Mouse (Mus musculus): ENCODE measurements at regions not wholly inside any gene's neighbourhood (a gene's known extent, or its start where the extent isn't known, plus 50 kb on each side); places are given as distances from the start of the nearest gene placed in this dataset.

DNA sequence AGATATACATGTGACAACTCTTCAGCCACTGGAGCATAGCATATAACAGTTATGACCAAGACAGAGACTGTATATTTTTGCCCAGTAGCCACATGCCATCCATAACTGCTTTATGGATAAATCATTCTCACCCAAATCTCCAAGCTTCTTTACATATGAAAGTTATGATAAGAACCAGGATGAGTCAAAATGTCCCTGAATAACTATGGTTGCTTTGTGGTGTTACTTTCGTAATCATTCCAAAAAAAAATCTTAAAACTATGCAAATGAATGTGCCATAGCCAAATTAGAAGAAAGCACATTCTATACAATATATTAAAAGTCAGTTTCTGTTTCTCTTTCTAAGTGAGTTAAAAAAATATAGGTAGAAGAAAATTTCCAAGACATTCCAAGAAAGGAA lies 605.2 kb upstream of the Tle4 start:
- Histone ChIP-seq H3K27me3 (ENCODE audit: control insufficient read depth, insufficient read depth, insufficient read length) (no peaks in the 10 kb centered on the region), H3K79me2 (ENCODE audit: control insufficient read depth, insufficient read depth) (no peaks in the 10 kb centered on the region), H3ac (ENCODE audit: control insufficient read depth, insufficient read length) (no peak overlapping the region), H3K4me2 (ENCODE audit: low read depth) (no peak overlapping the region), H3K36me3 (ENCODE audit: control insufficient read depth, insufficient read depth) (no peaks in the 10 kb centered on the region), H3K4me3 (no peak overlapping the region)
- TF ChIP-seq USF1 (IDR thresholded peaks at IDR 0.05; ENCODE audit: low read depth) (no peak), E2F4 (IDR thresholded peaks at IDR 0.05; ENCODE audit: insufficient read depth) (no peak), MYOG (IDR thresholded peaks at IDR 0.05; ENCODE audit: control insufficient read depth in 1 of 3, insufficient read depth in 1 of 3, insufficient read length in 2 of 3, low read depth in 2 of 3) (no peak), POLR2AphosphoS2 (IDR thresholded peaks at IDR 0.05; ENCODE audit: insufficient read length, low read depth) (no peak), SRF (IDR thresholded peaks at IDR 0.05; ENCODE audit: control insufficient read depth, insufficient read length, low read depth) (no peak), POLR2A (IDR thresholded peaks at IDR 0.05; ENCODE audit: insufficient read length, low read depth) (no peak), REST (IDR thresholded peaks at IDR 0.05; ENCODE audit: insufficient read depth, insufficient read length) (no peak), CEBPB (IDR thresholded peaks at IDR 0.05; ENCODE audit: insufficient read depth, poor library complexity, severe bottlenecking) (no peak), MYOD1 (IDR thresholded peaks at IDR 0.05; ENCODE audit: control insufficient read depth in 1 of 3, insufficient read length in 2 of 3, low read depth in 2 of 3) (no peak), MAX (IDR thresholded peaks at IDR 0.05; ENCODE audit: low read depth) (no peak)

DNA sequence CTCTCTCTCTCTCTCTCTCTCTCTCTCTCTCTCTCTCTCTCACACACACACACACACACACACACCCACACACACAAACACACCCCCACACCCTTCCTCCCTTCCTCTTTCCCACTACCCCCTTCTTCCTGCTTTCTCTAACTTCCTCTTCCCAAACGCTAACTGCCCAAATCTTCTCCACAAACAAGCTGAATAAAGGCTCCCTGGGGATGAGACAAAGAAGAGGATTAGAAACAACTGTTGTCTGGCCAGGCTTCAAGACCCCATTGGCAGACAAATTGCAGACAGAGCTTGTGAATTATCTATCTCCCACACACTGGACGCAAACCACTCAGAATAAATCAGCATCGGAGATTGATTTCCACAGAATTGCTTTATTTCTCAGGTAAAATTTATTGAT lies 603.4 kb upstream of the Tle4 start:
- H3ac ChIP-seq (ENCODE audit: control insufficient read depth, insufficient read length) = no peak overlapping the region
- no peak for TF ChIP-seq SRF (IDR thresholded peaks at IDR 0.05; ENCODE audit: control insufficient read depth, insufficient read length, low read depth)
- no peak for TF ChIP-seq MYOG (IDR thresholded peaks at IDR 0.05; ENCODE audit: control insufficient read depth in 1 of 3, insufficient read depth in 1 of 3, insufficient read length in 2 of 3, low read depth in 2 of 3)
- TF ChIP-seq POLR2A (IDR thresholded peaks at IDR 0.05; ENCODE audit: insufficient read length, low read depth) = no peak
- no peak for TF ChIP-seq REST (IDR thresholded peaks at IDR 0.05; ENCODE audit: insufficient read depth, insufficient read length)
- TF ChIP-seq TCF12 (IDR thresholded peaks at IDR 0.05; ENCODE audit: insufficient read depth, poor library complexity, severe bottlenecking) = no peak
- no peak for TF ChIP-seq E2F4 (IDR thresholded peaks at IDR 0.05; ENCODE audit: insufficient read depth)
- TF ChIP-seq TCF3 (IDR thresholded peaks at IDR 0.05; ENCODE audit: insufficient read length, low read depth) = no peak
- no peak for TF ChIP-seq MAX (IDR thresholded peaks at IDR 0.05; ENCODE audit: low read depth)
- no peak for TF ChIP-seq CEBPB (IDR thresholded peaks at IDR 0.05; ENCODE audit: insufficient read depth, poor library complexity, severe bottlenecking)
- no peak for TF ChIP-seq POLR2AphosphoS2 (IDR thresholded peaks at IDR 0.05; ENCODE audit: insufficient read length, low read depth)
- no peak for TF ChIP-seq USF1 (IDR thresholded peaks at IDR 0.05; ENCODE audit: low read depth)
- no peak for TF ChIP-seq MYOD1 (IDR thresholded peaks at IDR 0.05; ENCODE audit: control insufficient read depth in 1 of 3, insufficient read length in 2 of 3, low read depth in 2 of 3)
- no peaks in the 10 kb centered on the region for H3K27me3 ChIP-seq (ENCODE audit: control insufficient read depth, insufficient read depth, insufficient read length)
- H3K4me2 ChIP-seq (ENCODE audit: low read depth) = no peak overlapping the region
- no peaks in the 10 kb centered on the region for H3K36me3 ChIP-seq (ENCODE audit: control insufficient read depth, insufficient read depth)
- no peak overlapping the region for H3K4me3 ChIP-seq
- H3K79me2 ChIP-seq (ENCODE audit: control insufficient read depth, insufficient read depth) = no peaks in the 10 kb centered on the region

DNA sequence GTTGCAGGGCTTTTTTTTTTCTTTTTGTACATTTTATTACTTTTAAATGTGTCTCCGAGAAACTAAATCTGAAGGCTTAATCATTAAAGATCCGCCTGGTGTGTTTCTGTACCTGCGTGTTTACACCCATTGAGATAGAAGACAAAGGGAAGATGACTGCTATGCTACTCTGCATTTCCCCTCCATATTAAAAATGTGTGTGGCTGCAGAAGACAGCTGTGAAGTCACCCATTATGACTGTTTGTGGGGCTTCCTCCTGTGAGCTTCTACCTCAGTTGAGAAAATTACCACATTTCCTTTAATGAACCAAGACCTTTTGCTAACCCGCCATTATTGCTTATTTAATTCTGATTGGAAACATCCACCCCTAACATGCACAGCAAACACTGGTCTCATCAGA lies 602.9 kb upstream of the Tle4 start:
- Histone ChIP-seq H3K27me3 (ENCODE audit: control insufficient read depth, insufficient read depth, insufficient read length) (no peaks in the 10 kb centered on the region), H3ac (ENCODE audit: control insufficient read depth, insufficient read length) (no peak overlapping the region), H3K79me2 (ENCODE audit: control insufficient read depth, insufficient read depth) (no peaks in the 10 kb centered on the region), H3K4me2 (ENCODE audit: low read depth) (no peak overlapping the region), H3K36me3 (ENCODE audit: control insufficient read depth, insufficient read depth) (no peaks in the 10 kb centered on the region), H3K4me3 (no peak overlapping the region)
- TF ChIP-seq MAX (IDR thresholded peaks at IDR 0.05; ENCODE audit: low read depth) (no peak), MYOD1 (IDR thresholded peaks at IDR 0.05; ENCODE audit: control insufficient read depth in 1 of 3, insufficient read length in 2 of 3, low read depth in 2 of 3) (no peak), MYOG (IDR thresholded peaks at IDR 0.05; ENCODE audit: control insufficient read depth in 1 of 3, insufficient read depth in 1 of 3, insufficient read length in 2 of 3, low read depth in 2 of 3) (no peak), CEBPB (IDR thresholded peaks at IDR 0.05; ENCODE audit: insufficient read depth, poor library complexity, severe bottlenecking) (no peak), TCF3 (IDR thresholded peaks at IDR 0.05; ENCODE audit: insufficient read length, low read depth) (no peak), POLR2AphosphoS2 (IDR thresholded peaks at IDR 0.05; ENCODE audit: insufficient read length, low read depth) (no peak), REST (IDR thresholded peaks at IDR 0.05; ENCODE audit: insufficient read depth, insufficient read length) (no peak), USF1 (IDR thresholded peaks at IDR 0.05; ENCODE audit: low read depth) (no peak), E2F4 (IDR thresholded peaks at IDR 0.05; ENCODE audit: insufficient read depth) (no peak)

DNA sequence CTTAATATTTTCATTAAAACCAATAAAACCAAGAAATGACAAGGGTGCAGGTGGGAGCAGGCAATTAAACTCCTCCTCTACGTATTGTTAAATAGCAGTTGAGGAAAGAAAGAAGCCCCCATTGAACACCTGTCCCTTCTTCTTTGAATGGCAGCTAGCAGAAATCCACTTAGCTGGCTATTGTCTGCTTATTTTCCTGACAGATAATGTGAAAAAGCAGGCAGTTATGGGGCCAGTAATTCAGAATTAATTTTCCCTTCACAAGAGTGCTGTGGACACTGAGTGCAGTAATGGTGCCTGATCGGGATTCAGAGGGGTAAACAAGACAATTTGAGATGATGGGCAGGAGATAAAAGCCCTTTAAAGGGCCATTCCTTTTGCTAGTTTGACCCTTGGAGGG lies 602.5 kb upstream of the Tle4 start:
- TF ChIP-seq CEBPB (IDR thresholded peaks at IDR 0.05; ENCODE audit: insufficient read depth, poor library complexity, severe bottlenecking) (no peak), MAX (IDR thresholded peaks at IDR 0.05; ENCODE audit: low read depth) (no peak), MYOD1 (IDR thresholded peaks at IDR 0.05; ENCODE audit: control insufficient read depth in 1 of 3, insufficient read length in 2 of 3, low read depth in 2 of 3) (no peak), SRF (IDR thresholded peaks at IDR 0.05; ENCODE audit: control insufficient read depth, insufficient read length, low read depth) (no peak), USF1 (IDR thresholded peaks at IDR 0.05; ENCODE audit: low read depth) (no peak), TCF3 (IDR thresholded peaks at IDR 0.05; ENCODE audit: insufficient read length, low read depth) (no peak), REST (IDR thresholded peaks at IDR 0.05; ENCODE audit: insufficient read depth, insufficient read length) (no peak), POLR2A (IDR thresholded peaks at IDR 0.05; ENCODE audit: insufficient read length, low read depth) (no peak), E2F4 (IDR thresholded peaks at IDR 0.05; ENCODE audit: insufficient read depth) (no peak), POLR2AphosphoS2 (IDR thresholded peaks at IDR 0.05; ENCODE audit: insufficient read length, low read depth) (no peak), MYOG (IDR thresholded peaks at IDR 0.05; ENCODE audit: control insufficient read depth in 1 of 3, insufficient read depth in 1 of 3, insufficient read length in 2 of 3, low read depth in 2 of 3) (no peak)
- no peaks in the 10 kb centered on the region for H3K36me3 ChIP-seq (ENCODE audit: control insufficient read depth, insufficient read depth)
- H3K4me2 ChIP-seq (ENCODE audit: low read depth) = no peak overlapping the region
- H3ac ChIP-seq (ENCODE audit: control insufficient read depth, insufficient read length) = no peak overlapping the region
- H3K27me3 ChIP-seq (ENCODE audit: control insufficient read depth, insufficient read depth, insufficient read length) = no peaks in the 10 kb centered on the region
- no peak overlapping the region for H3K4me3 ChIP-seq
- no peaks in the 10 kb centered on the region for H3K79me2 ChIP-seq (ENCODE audit: control insufficient read depth, insufficient read depth)

DNA sequence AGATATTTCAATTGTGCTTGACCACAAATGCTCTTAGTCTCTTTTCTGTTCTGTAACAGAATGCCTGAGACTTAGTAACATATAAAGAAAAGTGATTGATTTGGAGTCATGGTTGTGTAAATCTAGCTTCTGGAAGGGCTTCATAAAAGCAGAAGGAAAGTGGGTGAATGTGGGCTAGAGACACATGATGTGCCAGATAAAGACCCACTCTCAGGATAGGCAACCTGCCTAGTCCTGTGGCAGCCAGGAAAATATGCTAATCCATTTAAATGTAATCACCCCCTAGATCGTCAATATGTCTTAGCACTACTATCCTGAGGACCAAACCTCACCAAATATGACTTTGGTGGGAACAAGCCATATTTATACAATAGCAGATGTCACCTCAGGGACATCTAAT lies 601.8 kb upstream of the Tle4 start:
- no peak overlapping the region for H3K4me3 ChIP-seq
- no peaks in the 10 kb centered on the region for H3K27me3 ChIP-seq (ENCODE audit: control insufficient read depth, insufficient read depth, insufficient read length)
- H3K4me2 ChIP-seq (ENCODE audit: low read depth) = no peak overlapping the region
- H3K36me3 ChIP-seq (ENCODE audit: control insufficient read depth, insufficient read depth) = no peaks in the 10 kb centered on the region
- no peaks in the 10 kb centered on the region for H3K79me2 ChIP-seq (ENCODE audit: control insufficient read depth, insufficient read depth)
- TF ChIP-seq MAX (IDR thresholded peaks at IDR 0.05; ENCODE audit: low read depth) (no peak), SRF (IDR thresholded peaks at IDR 0.05; ENCODE audit: control insufficient read depth, insufficient read length, low read depth) (no peak), USF1 (IDR thresholded peaks at IDR 0.05; ENCODE audit: low read depth) (no peak), TCF12 (IDR thresholded peaks at IDR 0.05; ENCODE audit: insufficient read depth, poor library complexity, severe bottlenecking) (no peak), MYOG (IDR thresholded peaks at IDR 0.05; ENCODE audit: control insufficient read depth in 1 of 3, insufficient read depth in 1 of 3, insufficient read length in 2 of 3, low read depth in 2 of 3) (no peak), REST (IDR thresholded peaks at IDR 0.05; ENCODE audit: insufficient read depth, insufficient read length) (no peak)
- no peak overlapping the region for H3ac ChIP-seq (ENCODE audit: control insufficient read depth, insufficient read length)
